ENCODE assay signal across 9 mouse cellular contexts in the genomic region with DNA sequence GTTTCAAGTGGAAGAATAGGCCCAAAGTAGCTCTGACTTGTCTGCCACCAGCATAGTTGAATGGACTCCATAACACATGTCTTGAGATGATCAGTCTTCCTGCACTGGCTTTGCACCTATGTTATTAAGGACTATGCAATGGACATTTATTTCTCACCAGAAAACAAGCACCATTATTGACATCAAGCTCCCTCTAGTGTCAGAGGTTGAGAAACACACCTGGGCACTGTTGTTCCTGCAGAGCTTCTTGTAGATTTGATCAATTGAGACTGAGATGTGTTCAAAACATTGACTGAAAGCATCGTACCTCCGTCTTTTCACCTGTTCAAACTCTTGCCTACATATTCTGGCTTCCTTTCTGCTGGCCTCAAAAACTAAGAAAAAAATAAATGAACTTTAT. TPM values are rescaled to one million over a fixed set of nuclear protein-coding genes. Genes with fewer than 3 reads are reported as not detected.
DNase-seq lines count a peak whose midpoint lies in the region; ATAC-seq lines count a peak whose summit lies in the region.
"Had no signal": no experiment of that assay in that cellular context is flagged by ENCODE, and none has a peak within 500 bp of the region (broad histone marks: within the 10 kb centered on the region; RNA-seq: fewer than 3 reads in every experiment).

No protein-coding gene starts in this region.

- no peak overlapping the region for H3K27ac ChIP-seq in intestine, embryonic 14.5 days (ENCODE audit: low read depth)
- H3K27ac ChIP-seq in intestine, embryonic 16.5 days (ENCODE audit: low read length): no peak overlapping the region

- 26% methylated on average over 2 of the region's 2 CpGs for WGBS in intestine, embryonic 14.5 days
- 41% methylated on average over 2 of the region's 2 CpGs for WGBS in intestine, embryonic 16.5 days

- no peaks in the 10 kb centered on the region for H3K27me3 ChIP-seq in intestine, embryonic 14.5 days (replicated peaks; ENCODE audit: control insufficient read depth, insufficient read depth, low read length)
- no peaks in the 10 kb centered on the region for H3K27me3 ChIP-seq in intestine, embryonic 16.5 days (replicated peaks; ENCODE audit: control insufficient read depth, insufficient read depth, low read length)

- H3K9me3 ChIP-seq in intestine, embryonic 14.5 days (ENCODE audit: control insufficient read depth, low read length): no peaks in the 10 kb centered on the region
- H3K9me3 ChIP-seq in intestine, embryonic 16.5 days (ENCODE audit: control insufficient read depth, low read length): no peaks in the 10 kb centered on the region

- peak; percentile 63 for DNase-seq in intestine, embryonic 14.5 days (ENCODE audit: low spot score)
- DNase-seq in CD4-positive, CD25-positive, alpha-beta regulatory T cell, adult 2 months (ENCODE audit: low read depth, low spot score): peak; percentile 75
- DNase-seq in R1 (ENCODE audit: low read depth, low spot score): peak; percentile 63
- DNase-seq in embryo, embryonic 9.5 days (ENCODE audit: extremely low spot score): peak; percentile 37
- DNase-seq in layer of hippocampus, adult 8-10 months (ENCODE audit: low spot score in 2 of 2): peak; percentile 12 to 50
- DNase-seq in naive thymus-derived CD4-positive, alpha-beta T cell, adult 2 months (ENCODE audit: low read depth): peak; percentile 78
- no peak for DNase-seq in frontal cortex, postnatal 10 days (ENCODE audit: low spot score in 2 of 2)

- H3K4me2 ChIP-seq in intestine, embryonic 14.5 days (ENCODE audit: low read length): no peak overlapping the region
- H3K4me2 ChIP-seq in intestine, embryonic 16.5 days (ENCODE audit: low read depth, low read length): no peak overlapping the region

- no peak overlapping the region for H3K4me3 ChIP-seq in intestine, embryonic 14.5 days (ENCODE audit: low read depth, low read length)
- no peak overlapping the region for H3K4me3 ChIP-seq in intestine, embryonic 16.5 days (ENCODE audit: low read length)

- no peaks in the 10 kb centered on the region for H3K36me3 ChIP-seq in intestine, embryonic 14.5 days (ENCODE audit: control insufficient read depth, insufficient read depth, low read length)
- H3K36me3 ChIP-seq in intestine, embryonic 16.5 days (ENCODE audit: control insufficient read depth, insufficient read depth, low read length): no peaks in the 10 kb centered on the region

- ATAC-seq in intestine, embryonic 14.5 days (replicated peaks; ENCODE audit: low FRiP score, low TSS enrichment, low read depth): no peak
- no peak for ATAC-seq in intestine, embryonic 16.5 days

- no peak overlapping the region for H3K9ac ChIP-seq in intestine, embryonic 14.5 days (ENCODE audit: low read length)
- H3K9ac ChIP-seq in intestine, embryonic 16.5 days (ENCODE audit: low read depth, low read length): no peak overlapping the region

- no peaks in the 10 kb centered on the region for H3K4me1 ChIP-seq in intestine, embryonic 14.5 days (replicated peaks; ENCODE audit: control insufficient read depth, insufficient read depth, low read length)
- H3K4me1 ChIP-seq in intestine, embryonic 16.5 days (ENCODE audit: control insufficient read depth, insufficient read depth, low read length): no peaks in the 10 kb centered on the region

RNA-seq across cellular contexts. Expression of a gene that starts 41.8 kb away (rescaled TPM):
- 32.6 and 35.1 TPM in 2 replicates for polyA plus RNA-seq in intestine, embryonic 14.5 days (2014; fragmentation: Nextera tagmentation; extraction: Ambion mirVana)
- 27.8 and 28.8 TPM in 2 replicates for polyA plus RNA-seq in intestine, embryonic 16.5 days (2015; fragmentation: Nextera tagmentation; extraction: Ambion mirVana)
- 10 to 100 TPM; 26.9 to 33.0 (median 29.7) TPM for total RNA-seq in layer of hippocampus, adult 8-10 months (2022)

RNA-seq across cellular contexts. Expression of a gene that starts 53.6 kb away (rescaled TPM):
- polyA plus RNA-seq in intestine, embryonic 14.5 days (2014; fragmentation: Nextera tagmentation; extraction: Ambion mirVana): 1.2 and 2.1 TPM in 2 replicates
- 1.6 and 2.1 TPM in 2 replicates for polyA plus RNA-seq in intestine, embryonic 16.5 days (2015; fragmentation: Nextera tagmentation; extraction: Ambion mirVana)
- total RNA-seq in layer of hippocampus, adult 8-10 months (2022): under 1 TPM in 1 of 4 experiments, not detected in 3; 0.71 TPM
- total RNA-seq: gastrocnemius, postnatal 4 days had no signal

Comparison
In these comparisons a context has a peak if more than half of its experiments do, and no peak if none do; other contexts are left out.
1. DNase-seq: peak in intestine, embryonic 14.5 days (single experiment), CD4-positive, CD25-positive, alpha-beta regulatory T cell, adult 2 months (single experiment), R1 (single experiment), embryo, embryonic 9.5 days (single experiment), layer of hippocampus, adult 8-10 months (2 of 2) and naive thymus-derived CD4-positive, alpha-beta T cell, adult 2 months (single experiment); none in frontal cortex, postnatal 10 days (0 of 2).